Comparison of ENCODE assay signal across 11 mouse cellular contexts in genomic region chr11:20309044-20309443, GRCm38 (mm10). TPM values are rescaled to one million over a fixed set of nuclear protein-coding genes. Genes with fewer than 3 reads are reported as not detected.
DNase-seq lines count a peak whose midpoint lies in the region; ATAC-seq and TF ChIP-seq lines count a peak whose summit lies in the region.
"Had no signal": no experiment of that assay in that cellular context is flagged by ENCODE, and none has a peak within 500 bp of the region (broad histone marks: within the 10 kb centered on the region; RNA-seq: fewer than 3 reads in every experiment).

No protein-coding gene starts in this region.

- H3K9ac ChIP-seq in heart, adult 2 months (ENCODE audit: low read depth, low read length), result no peak overlapping the region
- no peak overlapping the region for H3K9ac ChIP-seq in kidney, postnatal 0 days (ENCODE audit: low read depth, low read length)
- H3K9ac ChIP-seq in hindbrain, embryonic 14.5 days, result no peak overlapping the region

- no peaks in the 10 kb centered on the region for H3K79me2 ChIP-seq in heart, adult 2 months (replicated peaks; ENCODE audit: control insufficient read depth, insufficient read depth, low read length)

- no peaks in the 10 kb centered on the region for H3K36me3 ChIP-seq in heart, adult 2 months (ENCODE audit: control insufficient read depth, insufficient read depth, low read length)
- H3K36me3 ChIP-seq in kidney, postnatal 0 days (ENCODE audit: insufficient read depth, low read length), result peaks cover 4% of the 10 kb centered on the region; the same call in 1 of the 2 replicates
- peaks cover 69% of the 10 kb centered on the region for H3K36me3 ChIP-seq in hindbrain, embryonic 14.5 days (replicated peaks; ENCODE audit: control insufficient read depth, insufficient read depth)

- no peak for TF ChIP-seq EP300 in heart, adult 2 months (IDR thresholded peaks at IDR 0.05; ENCODE audit: insufficient read depth, low read depth, low read length)

- peak overlapping the region; percentile 50 for H3K27ac ChIP-seq in heart, adult 2 months
- H3K27ac ChIP-seq in kidney, postnatal 0 days, result peak overlapping the region; percentile 57; the same call in 1 of the 2 replicates
- no peak overlapping the region for H3K27ac ChIP-seq in hindbrain, embryonic 14.5 days

- TF ChIP-seq CTCF in heart, adult 2 months (IDR thresholded peaks at IDR 0.05), result no peak
- TF ChIP-seq CTCF in kidney, postnatal 0 days (IDR thresholded peaks at IDR 0.05; ENCODE audit: low read depth), result no peak

- no peak for ATAC-seq in kidney, postnatal 0 days (replicated peaks; ENCODE audit: low FRiP score, low read depth)
- ATAC-seq in hindbrain, embryonic 14.5 days (ENCODE audit: low FRiP score), result no peak

- no peak for DNase-seq in heart, adult 2 months
- no peak for DNase-seq in heart, postnatal 14 days
- DNase-seq in kidney, postnatal 0 days (ENCODE audit: low spot score), result peak; percentile 67
- DNase-seq in kidney, postnatal 25 days, result no peak
- DNase-seq in MN1 (ENCODE audit: low spot score), result peak; percentile 34
- peak; percentile 41 for DNase-seq in hindbrain, embryonic 14.5 days (ENCODE audit: low spot score)
- DNase-seq in thymus, postnatal 4 days, result no peak
- DNase-seq in layer of hippocampus, postnatal 36 days, result no peak
- DNase-seq: adrenal gland, postnatal 25 days; cerebellum, adult 8-10 months; right cerebral cortex, postnatal 14 days had no signal

- 42% methylated on average over 5 of the region's 5 CpGs for WGBS in heart, adult 2 months
- 51% methylated on average over 5 of the region's 5 CpGs for WGBS in kidney, postnatal 0 days
- 56% methylated on average over 5 of the region's 5 CpGs for WGBS in hindbrain, embryonic 14.5 days

- TF ChIP-seq POLR2A in heart, adult 2 months (IDR thresholded peaks at IDR 0.05; ENCODE audit: insufficient read depth, low read depth, low read length), result peak; percentile 10; the same call in 1 of the 2 replicates

- H3K9me3 ChIP-seq in kidney, postnatal 0 days (replicated peaks; ENCODE audit: low read length), result no peaks in the 10 kb centered on the region
- H3K9me3 ChIP-seq in hindbrain, embryonic 14.5 days (ENCODE audit: control insufficient read depth, low read length), result no peaks in the 10 kb centered on the region

- no peaks in the 10 kb centered on the region for H3K27me3 ChIP-seq in heart, adult 2 months (ENCODE audit: control insufficient read depth, insufficient read depth, low read length)
- no peaks in the 10 kb centered on the region for H3K27me3 ChIP-seq in kidney, postnatal 0 days (ENCODE audit: insufficient read depth, low read length)
- H3K27me3 ChIP-seq in hindbrain, embryonic 14.5 days (ENCODE audit: control insufficient read depth, insufficient read depth, low read length), result no peaks in the 10 kb centered on the region

- H3K4me3 ChIP-seq in heart, adult 2 months, result no peak overlapping the region
- no peak overlapping the region for H3K4me3 ChIP-seq in kidney, postnatal 0 days (replicated peaks; ENCODE audit: low read depth, low read length)
- H3K4me3 ChIP-seq in hindbrain, embryonic 14.5 days (replicated peaks; ENCODE audit: low read length), result no peak overlapping the region

- no peaks in the 10 kb centered on the region for H3K4me1 ChIP-seq in heart, adult 2 months (ENCODE audit: control insufficient read depth, insufficient read depth, low read length)
- H3K4me1 ChIP-seq in kidney, postnatal 0 days (replicated peaks; ENCODE audit: insufficient read depth, low read length), result no peaks in the 10 kb centered on the region
- H3K4me1 ChIP-seq in hindbrain, embryonic 14.5 days (replicated peaks; ENCODE audit: control insufficient read depth, insufficient read depth, low read length), result no peaks in the 10 kb centered on the region

- intact Hi-C loops in heart, adult 2 months (cut with DNase I), result no loop called here
- intact Hi-C loops in heart, postnatal 14 days (cut with DNase I), result no loop called here

- H3K4me2 ChIP-seq in kidney, postnatal 0 days (ENCODE audit: low read length), result no peak overlapping the region
- no peak overlapping the region for H3K4me2 ChIP-seq in hindbrain, embryonic 14.5 days (replicated peaks)

RNA-seq across cellular contexts. Expression of gene Slc1a4, which starts 23.5 kb away (rescaled TPM):
- 1 to 10 TPM; 1.3 to 1.4 TPM for total RNA-seq in heart, adult 2 months (2021)
- polyA plus RNA-seq in heart, adult 2 months (2012; rRNA removed), result 1.4 and 2.0 TPM in 2 replicates
- total RNA-seq in heart, postnatal 14 days (2021), result 1 to 10 TPM; 2.4 to 2.7 TPM
- polyA plus RNA-seq in kidney, postnatal 0 days (2015; fragmentation: Nextera tagmentation; extraction: Ambion mirVana), result 4.8 and 5.3 TPM in 2 replicates
- 70.8 and 81.9 TPM in 2 replicates for polyA plus RNA-seq in hindbrain, embryonic 14.5 days (2014; fragmentation: Nextera tagmentation; extraction: Ambion mirVana)
- total RNA-seq in layer of hippocampus, postnatal 36 days (2021), result 10 to 100 TPM; 40.0 to 40.5 TPM

RNA-seq across cellular contexts. Expression of gene Cep68, which starts 59.8 kb away (rescaled TPM):
- 10 to 100 TPM; 43.1 to 49.3 TPM for total RNA-seq in heart, adult 2 months (2021)
- 20.1 and 33.4 TPM in 2 replicates for polyA plus RNA-seq in heart, adult 2 months (2012; rRNA removed)
- 10 to 100 TPM; 42.1 to 48.1 TPM for total RNA-seq in heart, postnatal 14 days (2021)
- 22.5 and 24.9 TPM in 2 replicates for polyA plus RNA-seq in kidney, postnatal 0 days (2015; fragmentation: Nextera tagmentation; extraction: Ambion mirVana)
- polyA plus RNA-seq in hindbrain, embryonic 14.5 days (2014; fragmentation: Nextera tagmentation; extraction: Ambion mirVana), result 28.7 and 29.6 TPM in 2 replicates
- 10 to 100 TPM; 32.4 to 33.0 TPM for total RNA-seq in layer of hippocampus, postnatal 36 days (2021)

Comparison
In these comparisons a context has a peak if more than half of its experiments do, and no peak if none do; other contexts are left out.
1. DNase-seq: peak in kidney, postnatal 0 days (single experiment), MN1 (single experiment) and hindbrain, embryonic 14.5 days (single experiment); none in heart, adult 2 months (0 of 2), heart, postnatal 14 days (0 of 2), kidney, postnatal 25 days (0 of 2), thymus, postnatal 4 days (single experiment) and layer of hippocampus, postnatal 36 days (0 of 2).
2. RNA of gene Slc1a4, which starts 23.5 kb away (total RNA-seq): 40.0 to 40.5 TPM in layer of hippocampus, postnatal 36 days; 2.4 to 2.7 TPM in heart, postnatal 14 days and 1.3 to 1.4 TPM in heart, adult 2 months; every median in the first group is over 10 times any median in the second.